Mouse (Mus musculus) myocyte (in vitro differentiated cells): ENCODE measurements around the gene Trim9.

Source experiments
- POLR2A ChIP-seq: IDR thresholded peaks from one replicate; pipeline ENCODE4 v1.6.1; 2011; ENCODE audit warnings: low read depth, mild to moderate bottlenecking, control low read depth, moderate library complexity; ENCODE audit not compliant: insufficient read length
- POLR2AphosphoS2 ChIP-seq: IDR thresholded peaks from one replicate; pipeline ENCODE4 v1.6.1; 2011; ENCODE audit warnings: low read depth, control low read depth; ENCODE audit not compliant: insufficient read length
- USF1 ChIP-seq: IDR thresholded peaks from one replicate; pipeline ENCODE4 v1.6.1; 2011; ENCODE audit warnings: low read depth, mild to moderate bottlenecking, control low read depth, moderate library complexity

GRCm38 (mm10) chr12:70208214-70208613 lies 139.2 kb downstream of the Trim9 start:
- TF ChIP-seq POLR2A, result no peak
- no peak for TF ChIP-seq POLR2AphosphoS2
- TF ChIP-seq USF1, result no peak
